Mouse (Mus musculus) layer of hippocampus, postnatal 25 days (tissue): ENCODE data around the gene Cbx4. TPM values are rescaled to one million over a fixed set of nuclear protein-coding genes. Genes with fewer than 3 reads are reported as not detected.
A peak's percentile ranks its signal among the peaks of the same experiment; 100 is the strongest.

Experiments used
- DNase-seq, 2 experiments: peaks; one replicate each; pipeline ENCODE4 v3.0.0; 2022; ENCODE audit warnings: mixed read lengths in 2 of 2, low spot score in 1 of 2; ENCODE audit errors: extremely low spot score in 1 of 2
- total RNA-seq, 2 experiments: library from RNA; stranded (reverse); gene quantifications; 2 replicates each; pipeline ENCODE4 v1.2.3; 2021

Cbx4 gene
- total RNA-seq, 2 experiments from 2014 or later: 62.1 to 67.7 TPM

- DNase-seq: no peak
Measured at GRCm38 (mm10) chr11:119059256-119059655, 26.8 kb downstream of the Cbx4 start.

DNA sequence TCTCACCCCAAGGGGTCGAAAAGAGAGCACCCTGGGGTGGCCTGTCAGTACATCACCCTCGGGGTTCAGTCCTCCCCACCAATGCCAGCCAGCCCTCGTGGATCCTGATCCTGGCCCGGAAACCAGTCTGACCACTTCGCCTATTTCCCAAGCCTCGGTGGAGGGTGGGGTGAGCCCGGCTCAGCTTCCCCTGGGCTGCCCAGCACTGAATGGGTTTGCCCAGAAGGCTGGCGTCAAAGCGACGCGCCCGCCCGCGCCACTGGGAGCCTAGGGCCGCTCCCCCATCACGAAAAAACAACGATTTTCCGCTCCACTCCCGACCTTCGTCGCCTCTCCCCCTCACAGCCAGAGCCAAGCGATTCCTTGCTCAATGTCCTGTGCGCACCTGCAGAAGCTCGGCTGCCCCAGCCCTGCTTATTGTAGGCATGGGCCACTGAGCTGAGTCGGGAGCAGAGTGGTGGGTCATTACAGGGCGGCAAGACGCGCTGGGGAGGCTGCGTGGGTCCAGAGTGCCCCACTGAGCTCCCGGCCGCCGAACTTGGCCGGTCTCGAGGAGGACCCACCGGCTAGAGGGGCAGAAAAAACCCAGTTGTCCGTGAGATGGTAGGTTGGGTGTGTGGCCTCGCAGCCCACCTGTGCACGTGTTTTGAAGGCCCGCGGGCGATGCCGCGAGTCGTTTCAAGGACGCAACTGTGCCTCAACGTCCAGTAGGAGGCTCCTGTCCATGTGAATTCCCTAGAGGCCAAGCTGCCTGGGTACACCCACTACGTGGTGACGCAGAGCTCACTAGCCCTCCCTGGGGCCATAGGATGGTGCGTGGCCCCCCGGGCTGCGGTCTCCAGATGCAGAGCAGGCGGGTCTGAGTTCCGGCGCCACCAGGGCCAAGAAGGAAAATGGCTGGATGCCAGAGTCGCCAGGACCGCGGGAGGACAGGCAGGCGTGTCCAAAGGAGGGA, 27.7 kb downstream of the Cbx4 start:
- DNase-seq: no peak

- no peak for DNase-seq
Measured at GRCm38 (mm10) chr11:119057291-119057690, 28.7 kb downstream of the Cbx4 start.

DNA sequence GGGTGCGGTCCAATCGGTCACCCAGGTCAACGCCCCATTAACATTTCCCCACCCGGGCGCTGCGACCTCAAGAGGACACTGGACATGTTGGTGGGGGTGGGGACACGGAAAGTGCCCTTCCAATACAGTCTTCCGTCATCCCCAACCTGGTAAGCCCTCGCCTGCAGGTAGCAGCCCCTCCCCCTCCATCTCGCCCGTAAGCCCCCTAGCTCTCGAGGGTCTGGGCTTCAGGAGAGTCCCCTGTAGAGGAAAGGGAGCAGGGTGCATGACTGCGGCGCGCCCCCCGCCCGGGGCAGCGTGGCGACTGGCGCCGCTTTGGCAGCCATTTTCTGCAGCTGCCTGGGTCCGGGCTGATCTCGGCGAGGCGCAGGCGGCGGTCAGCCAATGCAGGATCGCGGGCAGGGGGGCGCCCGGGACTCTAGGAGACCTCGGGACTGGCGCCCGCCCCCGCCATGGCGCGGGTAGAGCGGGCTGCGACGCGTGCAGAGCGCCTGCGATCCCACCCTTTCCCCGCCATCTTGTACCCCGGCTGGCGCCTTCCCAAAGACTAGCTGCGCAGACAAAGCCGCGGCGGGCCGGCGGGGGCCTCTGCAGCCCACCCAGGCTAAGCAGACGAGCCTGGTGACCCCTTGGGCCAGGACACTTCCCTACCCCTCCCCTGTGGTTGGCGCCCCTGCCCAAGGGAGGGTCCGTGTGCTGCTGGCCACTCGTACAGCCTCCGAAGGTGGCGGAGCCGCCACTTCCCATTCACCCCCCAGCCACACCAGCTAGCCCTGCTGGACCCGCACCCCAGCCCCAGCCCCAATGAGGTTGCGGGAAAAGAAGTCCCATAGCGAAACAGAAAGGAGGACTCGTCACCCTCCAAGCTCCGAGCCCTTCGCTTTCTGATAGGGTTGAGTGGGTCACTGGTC, 29.5 kb downstream of the Cbx4 start:
- peak; percentile 57 to 69 for DNase-seq

GRCm38 (mm10) chr11:119055571-119056131, 30.4 kb downstream of the Cbx4 start:
- no peak for DNase-seq

DNA sequence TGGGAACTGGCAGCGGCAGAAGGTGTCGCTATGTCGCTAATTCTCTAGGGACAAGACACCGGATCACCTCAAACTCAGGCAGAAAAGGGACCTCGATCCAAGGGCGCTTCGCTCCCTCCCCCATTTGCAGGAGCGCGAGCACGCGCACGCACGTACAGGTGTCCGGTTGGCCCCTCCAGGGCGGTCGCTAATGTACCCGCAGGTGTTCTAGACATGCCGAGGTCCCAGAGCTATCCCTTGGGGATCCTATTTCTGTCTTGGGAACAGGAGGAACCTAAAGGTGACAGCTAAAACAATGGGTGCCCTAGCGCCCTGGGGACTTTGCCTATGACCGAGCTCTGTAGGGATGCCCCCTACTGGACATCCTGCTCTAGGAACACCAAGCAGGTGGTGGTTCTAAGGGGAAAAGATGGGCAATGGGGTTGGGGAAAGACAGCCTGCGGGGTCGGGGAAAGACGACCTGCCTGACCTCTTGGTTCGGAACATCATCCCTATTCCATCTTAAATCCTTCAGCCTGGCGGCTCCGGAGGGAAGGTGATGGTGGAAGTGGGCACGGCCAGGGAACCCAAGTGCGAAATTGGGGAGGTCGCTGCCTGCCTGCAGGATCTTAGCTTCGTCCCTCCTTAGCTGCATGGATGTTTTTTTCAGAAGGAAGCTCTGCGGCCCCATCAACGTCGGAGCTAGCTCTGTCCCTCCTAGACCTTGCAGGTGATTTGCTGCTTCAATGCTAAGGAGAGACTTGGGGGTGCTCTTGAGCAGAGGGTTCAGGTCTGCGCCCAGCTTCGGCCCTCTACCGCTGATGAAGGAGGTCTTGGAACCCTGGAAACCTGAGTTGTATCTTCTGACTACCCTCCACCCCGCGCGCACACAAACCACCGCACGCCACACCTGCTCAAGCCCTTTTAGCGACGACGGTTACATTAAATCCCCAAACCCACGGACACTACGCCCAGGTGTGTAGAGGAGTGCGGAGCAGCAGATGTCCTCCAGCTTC, 31.4 kb downstream of the Cbx4 start:
- DNase-seq: peak in 1 of 2 experiments; percentile 34

- peak in 1 of 2 experiments; percentile 51 for DNase-seq
Measured at GRCm38 (mm10) chr11:119053738-119054350, 32.2 kb downstream of the Cbx4 start.

- DNase-seq: peak; percentile 68 to 70
Measured at GRCm38 (mm10) chr11:119053257-119053670, 32.8 kb downstream of the Cbx4 start.

DNA sequence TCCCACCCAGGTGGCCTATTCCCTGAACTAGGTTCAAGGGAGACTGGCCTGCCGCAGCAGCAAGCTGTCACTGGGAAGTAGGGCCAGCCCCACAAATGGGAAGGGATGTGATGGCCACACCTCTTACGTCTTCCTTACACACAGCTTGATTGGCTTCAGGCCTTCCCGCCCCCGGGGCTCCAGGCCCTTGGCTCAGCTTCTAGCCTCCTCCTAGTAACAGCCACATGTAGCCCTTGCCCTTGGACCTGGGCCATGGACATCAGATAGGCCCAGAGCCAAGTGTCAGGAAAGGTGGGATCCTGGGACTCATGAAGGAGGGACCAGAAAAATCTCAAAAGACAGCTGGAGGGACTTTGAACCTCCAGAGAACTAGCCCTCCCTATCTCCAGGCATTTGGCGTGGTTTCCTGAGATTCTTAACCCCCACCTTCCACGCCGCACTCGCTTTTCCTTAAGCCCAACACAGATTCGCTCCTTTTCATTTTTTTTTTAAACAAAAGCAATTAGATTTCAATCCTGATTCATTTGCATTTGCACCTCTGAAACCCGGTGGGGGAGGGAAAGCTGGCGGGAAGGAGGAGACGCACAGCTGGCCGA, 33.3 kb downstream of the Cbx4 start:
- DNase-seq: no peak

DNA sequence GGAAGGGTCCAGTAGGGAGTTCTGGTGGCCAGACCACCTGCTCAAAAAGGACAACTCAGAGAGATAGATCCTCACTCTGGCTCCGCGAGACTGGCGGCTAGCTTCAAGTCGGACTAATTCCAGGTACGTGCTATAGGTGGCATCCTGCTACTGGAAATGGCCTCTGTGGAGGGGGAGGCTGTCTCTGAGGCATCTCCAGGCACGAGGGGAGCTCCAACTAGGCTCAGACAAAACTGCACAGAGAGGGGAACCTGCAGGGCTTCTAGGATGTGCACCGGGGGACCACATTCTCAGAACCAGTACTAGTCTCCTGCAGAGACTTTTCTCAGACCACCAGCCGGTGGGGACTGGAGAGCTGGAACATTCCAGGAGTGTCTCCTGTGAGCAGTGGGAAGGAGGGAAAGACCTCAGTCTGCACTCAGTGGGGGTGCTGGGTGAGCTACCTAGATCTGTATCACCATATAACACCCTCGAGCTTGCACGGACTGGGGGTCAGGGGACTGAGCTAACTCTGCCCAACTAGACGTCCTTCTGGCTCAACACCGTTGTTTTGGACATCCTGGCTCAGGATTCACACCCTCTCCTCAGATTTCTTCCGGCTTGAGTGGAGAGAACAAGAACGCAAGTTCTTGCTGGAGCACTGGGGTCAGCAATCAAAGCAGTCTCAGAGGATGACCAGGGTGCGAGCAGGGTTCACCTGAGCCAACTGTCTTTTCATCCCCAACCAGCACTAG, 33.9 kb downstream of the Cbx4 start:
- DNase-seq: peak in 1 of 2 experiments; percentile 19

DNA sequence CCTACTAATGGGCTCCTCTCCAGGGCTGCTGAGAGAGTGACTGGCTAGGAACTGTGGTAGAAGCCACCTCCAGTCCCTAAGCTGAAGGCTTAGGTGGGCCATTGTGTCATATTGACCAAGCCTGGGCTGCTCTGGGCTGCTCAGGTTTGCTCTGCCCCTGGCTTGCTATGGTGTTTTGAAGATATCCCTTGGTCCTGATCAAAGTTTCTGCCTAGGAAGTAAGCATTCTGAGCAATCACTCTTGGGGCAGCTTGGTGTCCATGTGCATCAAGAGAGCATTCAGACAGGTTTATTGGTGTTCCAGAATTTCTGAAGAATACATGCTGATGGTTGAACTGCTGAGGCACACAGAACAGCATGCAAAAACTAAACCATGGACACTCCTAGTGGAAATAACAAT, 34.6 kb downstream of the Cbx4 start:
- DNase-seq: no peak

- DNase-seq: no peak
Measured at GRCm38 (mm10) chr11:119050361-119050760, 35.7 kb downstream of the Cbx4 start.

DNA sequence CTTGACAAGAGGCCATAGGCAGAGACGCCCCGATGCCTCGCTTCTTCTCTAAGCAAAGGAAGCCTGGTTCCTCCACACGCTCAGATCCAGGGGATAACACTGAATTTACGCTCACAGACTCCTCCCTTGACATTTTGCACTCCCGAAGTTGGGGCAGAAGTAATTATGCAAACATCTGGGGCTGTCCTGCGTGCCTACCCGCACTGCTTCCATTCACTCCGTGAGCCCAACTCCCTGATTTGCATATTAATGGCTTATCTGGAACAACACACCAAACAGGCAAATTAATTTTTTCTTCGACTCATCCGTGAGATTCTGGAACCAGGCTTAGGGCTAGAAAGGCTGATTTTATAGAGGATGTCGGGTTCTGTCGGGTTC, 37.9 kb downstream of the Cbx4 start:
- DNase-seq: no peak

GRCm38 (mm10) chr11:119047261-119048132, 38.5 kb downstream of the Cbx4 start:
- DNase-seq: no peak

- DNase-seq: no peak
Measured at GRCm38 (mm10) chr11:119046601-119047245, 39.3 kb downstream of the Cbx4 start.

DNA sequence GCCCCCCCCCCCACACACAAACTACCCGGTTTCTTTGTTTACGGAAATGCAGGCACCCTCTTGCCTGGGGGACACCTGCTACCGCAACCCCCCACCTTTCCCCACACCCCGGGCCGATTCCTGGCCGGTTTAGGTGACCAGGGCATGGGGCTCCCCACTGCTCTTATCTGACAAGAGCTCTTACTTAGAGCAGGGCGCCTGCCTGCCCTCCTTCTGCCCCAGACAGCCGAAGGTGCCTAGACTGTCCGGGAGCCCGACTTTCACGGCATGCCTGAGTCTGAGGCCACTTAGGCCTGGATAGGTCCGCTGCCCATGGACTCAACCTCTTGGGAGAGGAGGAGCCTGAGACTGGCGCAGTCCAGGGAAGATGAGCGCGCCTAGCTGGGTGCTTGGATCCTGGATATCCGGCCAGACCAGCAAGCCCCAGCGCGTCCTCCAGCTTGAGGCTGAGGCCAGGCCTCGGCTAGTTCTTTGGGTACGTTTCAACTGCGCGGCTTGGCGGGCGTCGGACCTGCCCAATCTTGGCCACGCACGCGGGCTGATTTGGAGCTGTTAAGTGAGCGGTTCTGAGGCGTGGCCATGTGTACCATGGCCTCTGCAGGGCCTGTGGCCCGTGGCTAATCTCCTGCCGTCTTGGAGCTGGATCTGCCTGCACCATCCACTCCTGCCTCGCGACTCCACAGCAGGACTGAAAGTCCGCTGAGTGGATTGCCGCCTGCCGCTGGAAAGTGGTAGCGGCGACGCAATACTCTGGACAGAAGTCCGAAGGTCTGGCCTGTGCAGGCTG, 41.3 kb downstream of the Cbx4 start:
- no peak for DNase-seq
